Mouse (Mus musculus): ENCODE data around the gene Zfp770. TPM values are rescaled to one million over a fixed set of nuclear protein-coding genes. Genes with fewer than 3 reads are reported as not detected.

Gene Zfp770
- polyA plus RNA-seq, 1 experiment from 2014 or later, result 4.5 TPM

Small RNA genes lying within 50 kb of the gene (microRNA-seq; reads per million reads assigned to microRNA genes)
- not detected for gene Mir7002

Other genes with a start within 250 kb of the Zfp770 start
- 2.0 and 3.5 TPM in 2 replicates for gene Gjd2, start 187.8 kb downstream of the Zfp770 start, polyA plus RNA-seq (2015; fragmentation: Nextera tagmentation; extraction: Ambion mirVana)
- 2.7 and 38.5 TPM in 2 replicates for gene Actc1, start 147.9 kb downstream of the Zfp770 start, polyA plus RNA-seq (2015; fragmentation: Nextera tagmentation; extraction: Ambion mirVana)
- gene Aqr, start 14.4 kb downstream of the Zfp770 start, polyA plus RNA-seq (2015; fragmentation: Nextera tagmentation; extraction: Ambion mirVana), result 52.1 and 55.3 TPM in 2 replicates